Mouse (Mus musculus): Measurements from ENCODE around the gene Lnpk. TPM values are rescaled to one million over a fixed set of nuclear protein-coding genes. Genes with fewer than 3 reads are reported as not detected.

Lnpk gene
- total RNA-seq, 2 experiments from 2014 or later, result 73.0 to 75.9 TPM

DNA sequence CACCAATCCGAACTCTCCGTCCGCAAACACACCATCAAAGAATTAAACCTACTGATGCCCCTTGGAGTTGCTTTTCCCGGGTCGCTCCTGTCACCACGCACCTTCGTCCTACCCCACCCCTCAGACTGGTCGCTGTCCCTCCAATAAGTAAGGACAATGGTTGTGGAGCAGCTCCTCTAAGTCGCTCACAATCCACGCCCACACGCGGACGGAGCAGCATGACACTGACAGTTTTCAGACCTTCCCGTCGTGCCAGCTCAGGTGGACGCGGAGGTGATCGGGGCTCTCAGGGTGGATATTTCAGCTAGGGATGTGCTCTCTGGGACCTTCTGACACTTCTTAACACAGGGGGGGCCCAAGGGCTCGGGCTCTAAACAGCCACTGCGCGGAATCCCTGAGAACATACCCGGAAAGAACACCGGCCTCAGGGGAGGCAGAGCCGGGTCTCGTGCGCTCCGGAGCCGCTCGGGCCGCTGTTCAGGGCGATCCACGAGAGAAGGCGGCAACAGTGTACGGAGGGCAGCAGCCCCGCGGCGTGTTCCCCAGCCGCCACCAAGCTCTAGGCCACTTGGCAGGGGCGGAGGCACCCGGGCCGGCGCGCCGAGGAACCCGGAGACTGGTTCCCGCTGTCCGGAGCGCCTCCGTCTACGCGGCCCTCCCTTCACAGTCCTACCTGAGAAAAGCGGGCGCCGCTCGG lies 941 bp downstream of the Lnpk start:
- no peak for TF ChIP-seq CTCF (IDR thresholded peaks at IDR 0.05)
- DNase-seq (ENCODE audit: extremely low spot score in 1 of 2, low spot score in 2 of 2), result peak; percentile 28 to 36
- Histone ChIP-seq H3K27ac (peak overlapping the region; percentile 80), H3K4me3 (peak overlapping the region; percentile 95)
- intact Hi-C loops (cut with DNase I), result loop anchor here (5.0 kb wide), 1 partner anchor 276 kb away; no protein-coding TSS in a partner anchor

DNA sequence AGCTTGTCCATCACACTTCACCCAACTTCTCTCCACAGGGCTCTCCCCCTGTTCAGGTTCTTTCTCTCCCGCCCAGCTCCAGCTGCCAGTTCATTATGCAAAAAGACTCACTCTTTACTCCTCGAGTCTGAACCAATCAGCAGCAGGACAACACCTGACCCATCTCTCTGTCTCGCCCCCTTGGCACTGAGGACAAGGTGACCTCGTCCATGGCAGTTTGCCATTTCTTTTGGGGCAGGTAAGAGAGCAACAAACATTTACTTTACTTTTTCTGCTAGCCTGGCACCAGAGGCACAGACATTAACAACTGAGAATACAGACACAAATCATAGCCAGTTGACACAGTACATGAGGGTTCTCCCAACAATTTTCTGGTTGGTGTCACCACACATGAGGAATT lies 8.8 kb downstream of the Lnpk start:
- DNase-seq (ENCODE audit: extremely low spot score in 1 of 2, low spot score in 2 of 2), result no peak
- Histone ChIP-seq H3K27ac (no peak overlapping the region), H3K4me3 (no peak overlapping the region)
- TF ChIP-seq CTCF (IDR thresholded peaks at IDR 0.05), result no peak
- intact Hi-C loops (cut with DNase I), result no loop called here

DNA sequence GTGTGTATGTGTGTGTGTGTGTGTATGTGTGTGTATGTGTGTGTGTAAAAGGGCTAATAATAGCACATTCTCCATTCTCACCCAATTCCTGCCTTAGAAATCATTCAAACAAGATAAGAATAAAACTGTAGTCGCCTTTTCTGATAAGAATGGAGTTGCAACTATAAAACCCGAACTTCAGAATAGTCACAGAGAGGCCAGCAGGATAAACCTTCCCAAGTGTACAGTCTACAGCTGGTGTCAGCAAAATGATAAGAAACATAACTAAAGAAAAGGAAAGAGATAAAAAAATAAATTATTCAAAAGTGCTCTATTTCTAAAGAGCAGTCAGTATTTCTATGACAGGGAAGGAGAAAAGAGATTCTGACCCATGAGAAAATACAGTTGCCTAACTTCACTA lies 19.4 kb downstream of the Lnpk start:
- DNase-seq (ENCODE audit: extremely low spot score in 1 of 2, low spot score in 2 of 2), result no peak
- H3K27ac ChIP-seq, result no peak overlapping the region
- TF ChIP-seq CTCF (IDR thresholded peaks at IDR 0.05), result no peak
- H3K4me3 ChIP-seq, result no peak overlapping the region
- intact Hi-C loops (cut with DNase I), result no loop called here

GRCm38 (mm10) chr2:74559092-74559491 lies 20.1 kb downstream of the Lnpk start:
- no peak for DNase-seq (ENCODE audit: extremely low spot score in 1 of 2, low spot score in 2 of 2)
- TF ChIP-seq CTCF (IDR thresholded peaks at IDR 0.05), result no peak
- Histone ChIP-seq H3K27ac (no peak overlapping the region), H3K4me3 (no peak overlapping the region)
- intact Hi-C loops (cut with DNase I), result no loop called here

- TF ChIP-seq CTCF (IDR thresholded peaks at IDR 0.05), result no peak
- no peak overlapping the region for H3K27ac ChIP-seq
- H3K4me3 ChIP-seq, result no peak overlapping the region
- intact Hi-C loops (cut with DNase I), result no loop called here
- DNase-seq (ENCODE audit: extremely low spot score in 1 of 2, low spot score in 2 of 2), result no peak
Measured at GRCm38 (mm10) chr2:74557451-74557850, 21.8 kb downstream of the Lnpk start.

GRCm38 (mm10) chr2:74551929-74552328 lies 27.3 kb downstream of the Lnpk start:
- H3K4me3 ChIP-seq, result no peak overlapping the region
- intact Hi-C loops (cut with DNase I), result no loop called here
- no peak overlapping the region for H3K27ac ChIP-seq
- DNase-seq (ENCODE audit: extremely low spot score in 1 of 2, low spot score in 2 of 2), result no peak
- TF ChIP-seq CTCF (IDR thresholded peaks at IDR 0.05), result no peak

DNA sequence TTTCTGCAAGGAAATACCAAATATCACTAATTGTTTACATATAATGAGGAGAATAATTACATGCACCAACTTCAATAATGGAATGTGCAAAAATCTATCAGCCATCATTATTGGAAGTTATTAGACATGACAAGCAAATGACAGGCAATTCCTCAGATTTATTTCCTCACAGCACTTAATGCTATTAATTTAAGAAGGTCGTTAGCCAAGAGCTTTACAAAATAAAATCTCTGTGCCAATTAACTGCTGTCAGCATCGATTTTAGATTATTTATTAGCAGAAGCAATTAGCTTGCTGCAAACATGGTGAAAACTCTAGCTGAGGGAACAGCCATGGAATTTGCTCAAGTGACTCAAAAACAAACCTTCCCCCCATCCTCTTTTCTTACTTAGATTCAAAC lies 30.9 kb downstream of the Lnpk start:
- intact Hi-C loops (cut with DNase I), result no loop called here
- H3K4me3 ChIP-seq, result no peak overlapping the region
- TF ChIP-seq CTCF (IDR thresholded peaks at IDR 0.05), result no peak
- DNase-seq (ENCODE audit: extremely low spot score in 1 of 2, low spot score in 2 of 2), result no peak
- H3K27ac ChIP-seq, result no peak overlapping the region

DNA sequence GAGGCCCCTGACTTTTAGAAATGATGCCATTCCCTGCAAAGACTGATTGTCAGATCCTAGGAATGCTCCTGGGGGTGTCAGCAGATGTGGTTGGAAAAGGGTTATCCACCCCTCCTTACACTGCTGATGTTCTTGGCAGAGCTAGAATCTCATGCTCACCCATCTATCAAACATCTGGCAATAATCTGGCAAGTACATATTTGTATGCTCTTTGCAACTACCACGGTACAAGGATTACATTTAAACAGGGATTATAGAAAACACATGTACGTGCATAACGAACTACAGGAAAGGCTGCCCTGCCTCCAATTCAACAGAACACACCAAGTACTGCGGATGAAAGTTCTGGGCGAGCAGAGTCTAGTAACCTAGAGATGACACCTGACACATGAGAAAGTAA lies 70.9 kb downstream of the Lnpk start:
- no peak overlapping the region for H3K4me3 ChIP-seq
- no peak overlapping the region for H3K27ac ChIP-seq
- no peak for DNase-seq (ENCODE audit: extremely low spot score in 1 of 2, low spot score in 2 of 2)
- intact Hi-C loops (cut with DNase I), result no loop called here
- TF ChIP-seq CTCF (IDR thresholded peaks at IDR 0.05), result no peak

DNA sequence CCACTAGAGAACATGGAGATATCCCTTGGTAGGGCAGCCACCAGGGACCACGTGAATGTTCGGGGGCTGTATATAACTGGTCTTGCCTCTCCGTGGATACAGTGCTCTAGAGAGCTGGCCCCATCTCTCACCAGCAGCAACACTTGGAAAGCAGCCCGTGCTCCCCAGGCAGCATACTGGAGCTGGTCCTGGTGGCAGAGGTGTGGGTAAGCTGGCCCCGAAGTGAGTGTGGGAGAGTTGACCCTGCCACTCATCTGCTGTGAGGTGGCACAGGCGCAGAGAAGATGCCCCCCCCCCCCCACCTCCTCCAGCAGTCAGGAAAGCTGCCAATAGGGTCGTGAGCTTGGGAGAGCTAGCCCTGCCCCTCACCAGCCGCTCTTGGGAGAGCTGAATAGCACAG lies 72.8 kb downstream of the Lnpk start:
- intact Hi-C loops (cut with DNase I), result no loop called here
- no peak overlapping the region for H3K27ac ChIP-seq
- no peak for TF ChIP-seq CTCF (IDR thresholded peaks at IDR 0.05)
- no peak for DNase-seq (ENCODE audit: extremely low spot score in 1 of 2, low spot score in 2 of 2)
- H3K4me3 ChIP-seq, result no peak overlapping the region

- DNase-seq (ENCODE audit: extremely low spot score in 1 of 2, low spot score in 2 of 2), result no peak
- Histone ChIP-seq H3K27ac (no peak overlapping the region), H3K4me3 (no peak overlapping the region)
- TF ChIP-seq CTCF (IDR thresholded peaks at IDR 0.05), result no peak
- intact Hi-C loops (cut with DNase I), result loop anchor here (5.0 kb wide), 1 partner anchor 73 kb away; no protein-coding TSS in a partner anchor
Measured at GRCm38 (mm10) chr2:74500307-74500706, 78.9 kb downstream of the Lnpk start.

DNA sequence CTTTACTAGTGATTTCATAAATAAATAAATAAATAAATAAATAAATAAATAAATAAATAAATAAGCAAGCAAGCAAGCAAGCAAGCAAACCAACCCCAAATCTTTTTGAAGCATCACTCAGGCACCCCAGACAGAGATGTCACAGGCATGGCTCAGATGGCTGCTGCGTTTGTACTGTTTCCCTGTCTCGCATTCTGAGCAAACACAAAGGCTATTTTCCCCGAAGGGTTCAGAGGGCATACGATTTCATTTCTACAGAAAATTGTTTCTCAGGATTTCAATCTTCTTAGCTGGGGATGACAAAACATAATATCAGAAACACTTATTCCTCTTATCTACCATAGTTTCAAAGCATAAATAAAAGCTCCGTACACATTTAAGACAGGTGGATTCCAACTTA lies 81.4 kb downstream of the Lnpk start:
- intact Hi-C loops (cut with DNase I), result no loop called here

DNA sequence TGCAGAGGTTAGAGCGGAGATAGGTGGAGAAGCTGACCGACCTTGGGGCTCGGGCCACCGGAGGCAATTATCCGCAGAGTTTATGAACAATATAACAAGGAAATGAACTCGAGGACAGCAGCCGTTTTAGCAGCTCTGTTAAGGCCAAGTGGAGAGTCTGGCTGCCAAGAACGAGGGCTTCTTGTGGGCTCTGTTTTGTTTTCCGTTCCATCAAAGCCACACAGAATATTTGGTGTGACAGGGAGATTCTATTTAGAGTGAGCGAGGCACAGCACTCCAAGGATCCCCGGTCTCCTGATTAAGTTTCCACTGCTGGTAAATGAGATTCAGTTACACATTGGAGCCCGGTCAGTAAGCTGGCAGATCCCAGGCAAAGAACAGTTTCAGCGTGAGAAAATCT lies 87.8 kb downstream of the Lnpk start:
- TF ChIP-seq CTCF (IDR thresholded peaks at IDR 0.05), result no peak
- no peak overlapping the region for H3K27ac ChIP-seq
- no peak overlapping the region for H3K4me3 ChIP-seq
- intact Hi-C loops (cut with DNase I), result no loop called here
- DNase-seq (ENCODE audit: extremely low spot score in 1 of 2, low spot score in 2 of 2), result no peak

More for the DNA sequence above, 81.4 kb downstream of the Lnpk start:
- Histone ChIP-seq H3K4me3 (no peak overlapping the region), H3K27ac (no peak overlapping the region)
- DNase-seq (ENCODE audit: extremely low spot score in 1 of 2, low spot score in 2 of 2), result no peak
- TF ChIP-seq CTCF (IDR thresholded peaks at IDR 0.05), result no peak

- intact Hi-C loops (cut with DNase I), result no loop called here
- TF ChIP-seq CTCF (IDR thresholded peaks at IDR 0.05), result no peak
- H3K4me3 ChIP-seq, result no peak overlapping the region
- H3K27ac ChIP-seq, result no peak overlapping the region
- no peak for DNase-seq (ENCODE audit: extremely low spot score in 1 of 2, low spot score in 2 of 2)
Measured at GRCm38 (mm10) chr2:74490186-74490585, 89.0 kb downstream of the Lnpk start.

All from left cerebral cortex, adult 2 months (tissue).